Mouse (Mus musculus) heart, postnatal 0 days (tissue): ENCODE results near the gene Avpr2.

ENCODE experiments used
- CTCF ChIP-seq: IDR thresholded peaks from 2 replicates; pipeline ENCODE4 v1.5.1; 2016; ENCODE audit warnings: antibody characterized with exemption, control low read depth, low read depth
- EP300 ChIP-seq: IDR thresholded peaks from 2 replicates; pipeline ENCODE4 v1.6.1; 2016; ENCODE audit warnings: antibody characterized with exemption, low read depth

GRCm38 (mm10) chrX:73869334-73869733 is 22.6 kb upstream of the Avpr2 start:
- TF ChIP-seq CTCF (no peak), EP300 (no peak)
